Mouse (Mus musculus) cerebellum, adult 2 months (tissue): ENCODE measurements around the gene Sox5.

Experiments used
- CTCF ChIP-seq: fragments of 200-500 bp; IDR thresholded peaks from 2 replicates; pipeline ENCODE4 v1.5.1; 2011; ENCODE audit warnings: low read depth, mild to moderate bottlenecking, control low read depth, low read length, moderate library complexity, borderline replicate concordance; ENCODE audit not compliant: insufficient read depth
- POLR2A ChIP-seq: fragments of 200-500 bp; IDR thresholded peaks from 2 replicates; pipeline ENCODE4 v1.6.1; 2011; ENCODE audit warnings: low read length, control low read depth, borderline replicate concordance; ENCODE audit not compliant: insufficient read depth

DNA sequence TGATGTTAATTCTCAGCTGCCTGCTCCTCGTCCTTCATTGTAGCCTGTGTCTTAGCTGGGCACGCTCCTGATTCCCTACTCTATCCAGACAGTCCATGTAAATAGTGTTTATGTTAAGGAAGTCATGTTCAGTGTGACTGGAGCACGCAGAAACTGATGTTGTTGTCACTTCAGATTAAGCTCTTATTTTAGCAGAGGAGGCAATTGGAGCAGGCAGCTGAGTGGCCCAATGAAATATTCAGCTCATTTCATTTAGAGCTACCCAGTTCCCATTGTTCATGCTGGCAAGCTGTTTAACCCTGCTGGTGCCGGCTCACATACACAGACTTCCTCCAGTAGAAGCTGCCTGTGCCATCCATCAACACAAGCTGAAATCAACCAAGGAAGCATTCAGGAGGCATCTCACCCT lies 170.4 kb downstream of the Sox5 start:
- no peak for TF ChIP-seq CTCF
- no peak for TF ChIP-seq POLR2A
